Mouse (Mus musculus) urinary bladder, adult 18-20 months (tissue): ENCODE results near the gene Rhoc.
A peak's percentile ranks its signal among the peaks of the same experiment; 100 is the strongest.
"Not testable (repeated sequence)": the region's sequence is repeated elsewhere in the genome, so short reads cannot be mapped to it uniquely, and the experiment has no call there.

Source experiments
- DNase-seq, 2 experiments: peaks; one replicate each; pipeline ENCODE4 v3.0.0; 2022; ENCODE audit warnings: low spot score in 2 of 2, mixed read lengths in 2 of 2

Rhoc gene

GRCm38 (mm10) chr3:104785284-104785683, 2.9 kb upstream of the Rhoc start:
- DNase-seq, result no peak

GRCm38 (mm10) chr3:104788561-104789311, 561 bp downstream of the Rhoc start:
- DNase-seq, result peak; percentile 77 to 79

GRCm38 (mm10) chr3:104789312-104789605, 1.1 kb downstream of the Rhoc start:
- DNase-seq, result no peak

GRCm38 (mm10) chr3:104789822-104790221, 1.6 kb downstream of the Rhoc start:
- DNase-seq, result no peak

GRCm38 (mm10) chr3:104790401-104790937, 2.3 kb downstream of the Rhoc start:
- no peak for DNase-seq

- DNase-seq, result no peak
Measured at GRCm38 (mm10) chr3:104791017-104791416, 2.8 kb downstream of the Rhoc start.

GRCm38 (mm10) chr3:104791671-104792070, 3.5 kb downstream of the Rhoc start:
- DNase-seq, result no peak

- no peak for DNase-seq
Measured at GRCm38 (mm10) chr3:104792360-104793270, 4.4 kb downstream of the Rhoc start.

GRCm38 (mm10) chr3:104793871-104794828, 6.0 kb downstream of the Rhoc start:
- DNase-seq, result peak; percentile 68 to 83

- DNase-seq, result no peak
Measured at GRCm38 (mm10) chr3:104794953-104795470, 6.8 kb downstream of the Rhoc start.

- DNase-seq, result no peak
Measured at GRCm38 (mm10) chr3:104795661-104796340, 7.6 kb downstream of the Rhoc start.

- no peak for DNase-seq
Measured at GRCm38 (mm10) chr3:104796430-104797082, 8.4 kb downstream of the Rhoc start.

- DNase-seq, result no peak
Measured at GRCm38 (mm10) chr3:104800681-104801080, 12.5 kb downstream of the Rhoc start.

- DNase-seq, result no peak
Measured at GRCm38 (mm10) chr3:104801481-104801880, 13.3 kb downstream of the Rhoc start.

GRCm38 (mm10) chr3:104804312-104804711, 16.1 kb downstream of the Rhoc start:
- no peak for DNase-seq

- DNase-seq, result no peak
Measured at GRCm38 (mm10) chr3:104805539-104805938, 17.4 kb downstream of the Rhoc start.

- DNase-seq, result no peak
Measured at GRCm38 (mm10) chr3:104811752-104812151, 23.6 kb downstream of the Rhoc start.

GRCm38 (mm10) chr3:104812254-104812653, 24.1 kb downstream of the Rhoc start:
- DNase-seq, result no peak

- not testable (repeated sequence) for DNase-seq
Measured at GRCm38 (mm10) chr3:104813227-104813626, 25.1 kb downstream of the Rhoc start.

- no peak for DNase-seq
Measured at GRCm38 (mm10) chr3:104814746-104815145, 26.6 kb downstream of the Rhoc start.
